Mouse (Mus musculus) right cerebral cortex, postnatal 25 days (tissue): ENCODE data around the gene Tyrp1.
A peak's percentile ranks its signal among the peaks of the same experiment; 100 is the strongest.

ENCODE experiments used
- DNase-seq: peaks from one replicate; pipeline ENCODE4 v3.0.0; 2022

Tyrp1 gene

DNA sequence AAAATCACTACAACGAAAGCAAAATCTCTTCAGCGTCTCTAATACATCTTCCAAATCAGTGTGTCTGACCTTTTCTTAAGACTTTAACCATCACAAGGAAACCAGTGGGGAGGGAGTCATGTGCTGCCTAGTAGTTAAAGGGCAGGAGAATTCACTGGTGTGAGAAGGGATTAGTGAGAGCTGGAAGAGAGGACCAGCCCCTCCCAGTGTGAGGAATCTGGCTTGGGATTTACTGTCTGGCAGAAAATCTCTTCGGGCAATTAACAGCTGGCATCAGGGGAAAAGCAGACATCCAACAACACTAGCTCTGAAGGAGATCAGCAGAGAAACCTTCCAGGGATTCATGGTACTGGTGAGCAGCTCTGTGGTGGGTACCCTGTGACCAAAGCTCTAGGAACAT is at the start of gene Tyrp1:
Gene Tyrp1 (plus strand): TSS at position 74 of the 400 bp plus-strand sequence.
- DNase-seq = no peak

GRCm38 (mm10) chr4:80788339-80788738 is 45.6 kb upstream of the Tyrp1 start:
- no peak for DNase-seq

GRCm38 (mm10) chr4:80819511-80819910 is 14.4 kb upstream of the Tyrp1 start:
- no peak for DNase-seq

GRCm38 (mm10) chr4:80821945-80822344 is 12.0 kb upstream of the Tyrp1 start:
- no peak for DNase-seq

DNA sequence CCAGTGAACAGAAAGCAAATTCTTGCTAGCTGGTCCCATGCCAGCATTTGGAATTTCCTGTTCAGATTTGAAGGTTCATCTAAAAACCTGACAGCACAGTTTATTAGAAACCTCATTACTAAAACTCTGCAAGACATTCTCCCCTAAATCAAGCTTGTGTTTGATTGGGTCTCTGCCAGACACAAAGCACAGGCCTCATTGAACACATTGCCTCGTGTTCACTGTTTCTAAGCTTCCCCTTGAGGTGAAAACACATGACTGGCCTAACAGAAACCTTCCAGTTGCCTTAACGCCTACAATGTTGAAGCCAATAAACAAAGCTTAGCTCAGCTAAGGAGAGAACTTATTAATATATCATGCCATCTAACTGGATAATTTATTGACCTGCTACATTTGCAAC is 5.7 kb upstream of the Tyrp1 start:
- no peak for DNase-seq

GRCm38 (mm10) chr4:80839317-80839716 is 5.4 kb downstream of the Tyrp1 start:
- no peak for DNase-seq

GRCm38 (mm10) chr4:80841980-80842379 is 8.1 kb downstream of the Tyrp1 start:
- DNase-seq = no peak

- DNase-seq = no peak
Measured at GRCm38 (mm10) chr4:80843752-80844151, 9.8 kb downstream of the Tyrp1 start.

DNA sequence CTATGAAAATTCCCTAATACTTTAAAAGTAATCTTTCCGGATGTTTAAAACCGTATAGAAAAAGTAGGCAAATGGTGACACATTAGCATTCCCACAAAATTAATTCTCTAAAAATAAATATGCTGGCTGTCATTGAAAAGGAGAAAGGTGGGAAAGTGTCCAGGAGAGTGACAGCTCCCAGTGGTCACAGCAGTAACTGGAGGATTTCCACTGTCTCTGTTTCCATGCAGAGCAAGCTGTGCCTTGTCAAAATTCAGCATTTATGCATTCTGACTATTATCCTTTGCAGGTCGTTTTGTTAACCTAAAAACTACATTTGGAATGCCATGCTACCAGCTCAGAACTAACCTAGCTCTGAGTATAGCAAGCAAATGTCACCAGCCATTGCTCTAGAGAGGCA is 12.1 kb downstream of the Tyrp1 start:
- DNase-seq = no peak

- no peak for DNase-seq
Measured at GRCm38 (mm10) chr4:80852590-80853425, 18.9 kb downstream of the Tyrp1 start.

GRCm38 (mm10) chr4:80855495-80855894 is 21.6 kb downstream of the Tyrp1 start:
- DNase-seq = peak; percentile 14

- no peak for DNase-seq
Measured at GRCm38 (mm10) chr4:80862962-80863361, 29.0 kb downstream of the Tyrp1 start.

DNA sequence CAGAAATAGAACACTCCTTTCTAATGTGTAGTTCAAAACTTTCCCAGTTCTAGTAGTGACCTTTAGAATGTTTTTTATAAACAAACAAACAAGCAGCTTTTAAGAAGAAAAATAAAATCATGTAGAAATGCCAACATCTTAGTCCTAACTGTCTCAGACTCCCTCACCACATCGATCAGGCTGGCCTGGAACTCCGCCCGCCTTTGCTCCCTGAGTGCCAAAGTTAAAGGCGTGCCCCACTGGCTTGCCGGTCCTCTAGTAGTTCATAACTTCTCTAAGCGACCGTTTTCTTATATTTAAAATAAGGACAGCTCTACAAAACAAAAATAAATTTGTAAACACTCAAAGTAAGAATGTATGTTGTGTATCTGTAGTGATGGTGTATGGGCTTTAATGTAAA is 30.0 kb downstream of the Tyrp1 start:
- no peak for DNase-seq

GRCm38 (mm10) chr4:80864511-80864922 is 30.6 kb downstream of the Tyrp1 start:
- peak; percentile 77 for DNase-seq

DNA sequence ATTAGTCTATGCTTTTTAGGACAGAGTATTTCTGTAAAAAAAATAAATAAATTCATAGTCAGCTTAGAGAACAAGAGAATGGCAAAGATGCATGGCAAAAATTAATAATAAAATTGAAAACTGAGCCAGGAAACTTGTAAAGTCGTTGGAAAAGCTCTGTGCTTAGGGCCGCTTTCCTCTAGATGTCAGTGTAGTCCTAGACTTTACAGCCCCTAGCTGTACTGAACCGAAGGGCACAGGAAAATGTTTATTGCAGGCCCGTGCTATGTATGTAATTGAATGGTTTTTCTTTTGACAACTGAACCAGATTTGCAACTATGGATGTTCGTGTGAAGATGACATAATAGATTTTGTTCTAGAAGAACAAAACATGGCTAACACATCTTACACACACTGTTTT is 32.1 kb downstream of the Tyrp1 start:
- DNase-seq = no peak

GRCm38 (mm10) chr4:80869598-80869997 is 35.7 kb downstream of the Tyrp1 start:
- no peak for DNase-seq

- DNase-seq = no peak
Measured at GRCm38 (mm10) chr4:80872847-80873644, 39.1 kb downstream of the Tyrp1 start.

DNA sequence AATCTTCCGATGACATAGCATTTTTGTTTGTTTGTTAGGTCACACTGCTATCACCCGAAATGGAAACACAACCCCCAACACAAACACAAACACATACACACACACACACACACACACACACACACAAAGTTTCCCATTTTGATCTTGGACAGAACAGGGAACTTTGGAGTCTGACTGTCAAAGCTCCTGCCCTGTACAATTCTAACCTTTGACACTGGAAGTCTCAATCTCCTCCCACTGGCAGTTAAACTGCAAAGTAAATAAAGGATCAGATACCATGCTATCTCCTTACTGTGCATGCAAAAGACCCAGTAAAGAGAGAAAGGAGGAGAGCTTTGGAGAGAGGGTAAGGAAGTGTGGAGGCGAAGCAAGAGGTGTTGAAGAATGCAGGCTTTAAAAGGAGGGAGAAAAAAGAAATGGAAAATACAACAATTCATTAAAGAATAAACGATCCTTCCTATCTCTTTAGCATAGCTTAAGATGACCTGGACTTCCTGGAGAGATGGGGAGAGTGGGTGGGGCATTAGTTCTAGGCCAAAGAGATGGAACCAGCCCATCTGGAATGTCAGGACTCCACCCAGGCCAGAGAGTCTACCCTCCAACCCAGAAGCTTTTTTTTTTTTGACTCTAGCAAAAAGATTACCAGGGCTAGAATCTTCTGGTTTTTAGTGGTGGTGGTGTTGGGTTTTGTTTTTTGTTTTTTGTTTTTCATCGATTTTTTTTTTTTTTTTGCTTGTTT is 40.4 kb downstream of the Tyrp1 start:
- DNase-seq = no peak

- DNase-seq = no peak
Measured at GRCm38 (mm10) chr4:80875055-80875454, 41.1 kb downstream of the Tyrp1 start.

DNA sequence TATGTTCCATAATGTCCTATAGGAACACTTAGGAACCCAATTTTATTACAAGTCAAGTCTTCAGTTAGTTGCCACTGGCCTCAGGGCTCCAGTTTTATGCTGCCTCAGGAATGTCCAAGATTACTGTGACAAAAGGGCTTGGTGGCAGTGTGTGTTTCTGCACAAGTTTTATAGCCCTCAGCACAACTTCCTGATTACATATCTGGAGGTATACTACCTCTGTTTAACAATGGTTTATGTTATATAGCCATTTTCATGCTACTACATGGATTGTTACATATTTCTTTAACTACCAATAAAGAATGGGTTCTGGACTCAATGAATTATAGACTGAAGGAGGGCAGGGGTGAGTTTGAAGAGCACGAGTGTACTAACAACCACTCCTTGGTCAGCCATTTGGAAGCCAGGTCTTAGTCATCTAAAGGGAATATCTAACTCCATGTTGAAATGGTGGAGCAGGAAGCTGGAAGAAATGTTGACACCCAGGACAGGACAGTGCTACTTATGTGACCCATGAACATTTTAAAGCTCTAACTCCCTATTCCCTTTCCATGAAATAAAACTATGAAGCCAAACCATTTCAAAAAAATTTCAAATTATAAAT is 48.2 kb downstream of the Tyrp1 start:
- DNase-seq = no peak

GRCm38 (mm10) chr4:80886631-80887030 is 52.7 kb downstream of the Tyrp1 start:
- no peak for DNase-seq

DNA sequence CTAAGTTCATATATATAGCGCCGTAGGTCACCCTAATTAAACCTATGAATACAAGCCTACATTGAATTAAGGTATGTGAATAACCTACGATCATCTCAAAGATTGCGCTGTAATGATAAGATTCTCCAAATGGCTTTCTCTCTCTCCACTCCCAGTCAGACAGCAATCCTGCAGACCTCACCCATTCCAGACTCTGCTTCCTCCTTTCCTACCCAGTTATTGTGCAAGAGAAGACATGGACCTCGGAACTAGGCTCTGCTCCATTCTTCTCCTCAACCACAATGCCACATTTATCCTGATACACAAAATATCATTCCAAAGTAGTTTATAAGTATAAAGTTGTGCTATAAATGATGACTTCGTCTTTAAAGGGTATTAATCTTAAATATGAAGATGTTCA is 57.1 kb downstream of the Tyrp1 start:
- no peak for DNase-seq
